Mouse (Mus musculus) MEL (cell line): ENCODE results near the gene Prcd. TPM values are rescaled to one million over a fixed set of nuclear protein-coding genes. Genes with fewer than 3 reads are reported as not detected.
A peak's percentile ranks its signal among the peaks of the same experiment; 100 is the strongest.

Experiments
- DNase-seq: peaks from one replicate; pipeline ENCODE4 v3.0.0; 2011; ENCODE audit warnings: low read depth, low spot score
- H3K27ac ChIP-seq: 2 replicates; pipeline ENCODE4 v1.5.1; 2012; ENCODE audit warnings: low read depth, mild to moderate bottlenecking, control low read depth, low read length, moderate library complexity; ENCODE audit not compliant: control insufficient read depth
- H3K27me3 ChIP-seq, 2 experiments: fragments of 150-350 bp in 1 of 2; sonication (generic) in 1 of 2; 2 replicates each; pipeline ENCODE4 v1.6.1; 2012; ENCODE audit warnings: low read length in 2 of 2, mild to moderate bottlenecking in 2 of 2, improper control_type of control experiment in 1 of 2, moderate library complexity in 1 of 2; ENCODE audit not compliant: insufficient read depth in 2 of 2, control insufficient read depth in 1 of 2
- H3K36me3 ChIP-seq, 2 experiments: 2 replicates each; pipeline ENCODE4 v1.6.1; 2012 to 2014; ENCODE audit warnings: low read length in 2 of 2, improper control_type of control experiment in 1 of 2, inconsistent platforms in 1 of 2, mild to moderate bottlenecking in 1 of 2; ENCODE audit not compliant: insufficient read depth in 2 of 2, control insufficient read depth in 1 of 2
- H3K4me1 ChIP-seq, 2 experiments: fragments of 150-350 bp in 1 of 2; sonication (generic) in 1 of 2; 2 replicates each; pipeline ENCODE4 v1.6.1; 2012; ENCODE audit warnings: low read length in 2 of 2, improper control_type of control experiment in 1 of 2, mild to moderate bottlenecking in 1 of 2; ENCODE audit not compliant: insufficient read depth in 2 of 2, control insufficient read depth in 1 of 2
- H3K4me3 ChIP-seq, 2 experiments: fragments of 150-350 bp in 1 of 2; sonication (generic) in 1 of 2; 2 replicates each; pipeline ENCODE4 v1.5.1; 2012; ENCODE audit warnings: low read depth in 2 of 2, low read length in 2 of 2, mild to moderate bottlenecking in 2 of 2, moderate library complexity in 2 of 2, control low read depth in 1 of 2, improper control_type of control experiment in 1 of 2; ENCODE audit not compliant: control insufficient read depth in 1 of 2, insufficient read depth in 1 of 2
- H3K79me2 ChIP-seq: 2 replicates; pipeline ENCODE4 v1.6.1; 2012; ENCODE audit warnings: mild to moderate bottlenecking, low read length, moderate library complexity; ENCODE audit not compliant: control insufficient read depth, poor library complexity, insufficient read depth
- H3K9ac ChIP-seq: 2 replicates; pipeline ENCODE4 v1.6.1; 2012; ENCODE audit warnings: low read depth, mild to moderate bottlenecking, control low read depth, low read length, moderate library complexity; ENCODE audit not compliant: control insufficient read depth, poor library complexity, severe bottlenecking
- H3K9me3 ChIP-seq: fragments of 150-350 bp; sonication (generic); replicated peaks from 2 replicates; pipeline ENCODE4 v1.6.1; 2012; ENCODE audit warnings: mild to moderate bottlenecking, low read length, improper control_type of control experiment, moderate library complexity; ENCODE audit not compliant: insufficient read depth
- BHLHE40 ChIP-seq: IDR thresholded peaks from 2 replicates; pipeline ENCODE4 v1.6.1; 2012; ENCODE audit warnings: low read depth, mild to moderate bottlenecking, inconsistent platforms, low read length, improper control_type of control experiment, borderline replicate concordance
- CHD2 ChIP-seq: IDR thresholded peaks from 2 replicates; pipeline ENCODE4 v1.6.1; 2011; ENCODE audit warnings: low read length, improper control_type of control experiment
- E2F4 ChIP-seq: IDR thresholded peaks from 2 replicates; pipeline ENCODE4 v1.6.1; 2011; ENCODE audit warnings: low read depth, low read length, improper control_type of control experiment, borderline replicate concordance
- ELF1 ChIP-seq: IDR thresholded peaks from 2 replicates; pipeline ENCODE4 v1.6.1; 2014; ENCODE audit warnings: low read depth, mild to moderate bottlenecking, inconsistent platforms, low read length, improper control_type of control experiment, moderate library complexity
- EP300 ChIP-seq, 2 experiments: IDR thresholded peaks; 2 replicates each; pipeline ENCODE4 v1.6.1; 2011; ENCODE audit warnings: improper control_type of control experiment in 2 of 2, low read length in 2 of 2, low read depth in 1 of 2, mild to moderate bottlenecking in 1 of 2
- ETS1 ChIP-seq: IDR thresholded peaks from 2 replicates; pipeline ENCODE4 v1.6.1; 2012; ENCODE audit warnings: low read depth, mild to moderate bottlenecking, inconsistent platforms, low read length, improper control_type of control experiment, moderate library complexity
- GABPA ChIP-seq: IDR thresholded peaks from 2 replicates; pipeline ENCODE4 v1.6.1; 2012; ENCODE audit warnings: low read depth, mild to moderate bottlenecking, inconsistent platforms, low read length, improper control_type of control experiment, moderate library complexity
- GATA1 ChIP-seq: IDR thresholded peaks from 2 replicates; pipeline ENCODE4 v1.6.1; 2011; ENCODE audit warnings: low read depth, low read length, improper control_type of control experiment
- HCFC1 ChIP-seq: IDR thresholded peaks from 2 replicates; pipeline ENCODE4 v1.6.1; 2012; ENCODE audit warnings: low read depth, mild to moderate bottlenecking, inconsistent platforms, low read length, improper control_type of control experiment, moderate library complexity
- JUND ChIP-seq: IDR thresholded peaks from 2 replicates; pipeline ENCODE4 v1.6.1; 2011; ENCODE audit warnings: low read depth, mild to moderate bottlenecking, improper control_type of control experiment, low read length
- MAFK ChIP-seq: IDR thresholded peaks from 2 replicates; pipeline ENCODE4 v1.6.1; 2011; ENCODE audit warnings: low read depth, mild to moderate bottlenecking, low read length, improper control_type of control experiment, borderline replicate concordance
- MAX ChIP-seq: IDR thresholded peaks from 2 replicates; pipeline ENCODE4 v1.6.1; 2011; ENCODE audit warnings: low read length, improper control_type of control experiment
- MAZ ChIP-seq: IDR thresholded peaks from 2 replicates; pipeline ENCODE4 v1.6.1; 2012; ENCODE audit warnings: low read depth, mild to moderate bottlenecking, inconsistent platforms, low read length, improper control_type of control experiment
- MEF2A ChIP-seq: IDR thresholded peaks from 2 replicates; pipeline ENCODE4 v1.6.1; 2014; ENCODE audit warnings: low read depth, mild to moderate bottlenecking, inconsistent platforms, low read length, improper control_type of control experiment; ENCODE audit not compliant: poor library complexity, insufficient replicate concordance, severe bottlenecking; ENCODE audit errors: extremely low read depth
- MXI1 ChIP-seq: IDR thresholded peaks from 2 replicates; pipeline ENCODE4 v1.6.1; 2011; ENCODE audit warnings: mild to moderate bottlenecking, low read depth, low read length, improper control_type of control experiment
- MYB ChIP-seq: IDR thresholded peaks from 2 replicates; pipeline ENCODE4 v1.6.1; 2011; ENCODE audit warnings: mild to moderate bottlenecking, low read depth, low read length, improper control_type of control experiment
- MYC ChIP-seq: IDR thresholded peaks from 2 replicates; pipeline ENCODE4 v1.6.1; 2011; ENCODE audit warnings: low read depth, mild to moderate bottlenecking, low read length, improper control_type of control experiment, moderate library complexity
- NELFE ChIP-seq: IDR thresholded peaks from 2 replicates; pipeline ENCODE4 v1.6.1; 2011; ENCODE audit warnings: low read depth, low read length, improper control_type of control experiment
- NRF1 ChIP-seq: IDR thresholded peaks from 2 replicates; pipeline ENCODE4 v1.6.1; 2014; ENCODE audit warnings: low read depth, mild to moderate bottlenecking, inconsistent platforms, low read length, improper control_type of control experiment, moderate library complexity; ENCODE audit not compliant: poor library complexity, insufficient read depth, severe bottlenecking
- POLR2A ChIP-seq, 2 experiments: IDR thresholded peaks; 2 replicates each; pipeline ENCODE4 v1.6.1; 2011 to 2012; ENCODE audit warnings: low read length in 2 of 2, mild to moderate bottlenecking in 2 of 2, control low read depth in 1 of 2, improper control_type of control experiment in 1 of 2, low read depth in 1 of 2, moderate library complexity in 1 of 2; ENCODE audit not compliant: control insufficient read depth in 1 of 2, insufficient read depth in 1 of 2, poor library complexity in 1 of 2
- POLR2AphosphoS2 ChIP-seq: IDR thresholded peaks from 2 replicates; pipeline ENCODE4 v1.6.1; 2011; ENCODE audit warnings: low read length, improper control_type of control experiment
- POLR2AphosphoS5 ChIP-seq: IDR thresholded peaks from 2 replicates; pipeline ENCODE4 v1.6.1; 2012; ENCODE audit warnings: low read depth, borderline replicate concordance, mild to moderate bottlenecking, inconsistent platforms, low read length, moderate library complexity, mixed read lengths
- RAD21 ChIP-seq: IDR thresholded peaks from 2 replicates; pipeline ENCODE4 v1.6.1; 2011; ENCODE audit warnings: mild to moderate bottlenecking, low read depth, low read length, improper control_type of control experiment
- SIN3A ChIP-seq: IDR thresholded peaks from 2 replicates; pipeline ENCODE4 v1.6.1; 2012; ENCODE audit warnings: low read length, improper control_type of control experiment, inconsistent platforms
- SMC3 ChIP-seq: IDR thresholded peaks from 2 replicates; pipeline ENCODE4 v1.6.1; 2011; ENCODE audit warnings: low read depth, low read length, improper control_type of control experiment
- TAL1 ChIP-seq: IDR thresholded peaks from 2 replicates; pipeline ENCODE4 v1.6.1; 2012; ENCODE audit warnings: mild to moderate bottlenecking, inconsistent platforms, low read length, moderate library complexity, mixed read lengths
- TBP ChIP-seq: IDR thresholded peaks from 2 replicates; pipeline ENCODE4 v1.8.0; 2011; ENCODE audit warnings: low read depth, low read length, improper control_type of control experiment
- TCF12 ChIP-seq: IDR thresholded peaks from 2 replicates; pipeline ENCODE4 v1.6.1; 2014; ENCODE audit warnings: low read depth, mild to moderate bottlenecking, inconsistent platforms, low read length, improper control_type of control experiment, moderate library complexity
- UBTF ChIP-seq: IDR thresholded peaks from 2 replicates; pipeline ENCODE4 v1.6.1; 2012; ENCODE audit warnings: low read depth, mild to moderate bottlenecking, inconsistent platforms, low read length, improper control_type of control experiment, moderate library complexity, borderline replicate concordance; ENCODE audit not compliant: insufficient read depth
- USF1 ChIP-seq: IDR thresholded peaks from 2 replicates; pipeline ENCODE4 v1.6.1; 2014; ENCODE audit warnings: low read depth, mild to moderate bottlenecking, inconsistent platforms, low read length, improper control_type of control experiment, moderate library complexity
- USF2 ChIP-seq, 2 experiments: IDR thresholded peaks; 2 replicates each; pipeline ENCODE4 v1.6.1; 2011 to 2012; ENCODE audit warnings: improper control_type of control experiment in 2 of 2, low read length in 2 of 2, borderline replicate concordance in 1 of 2, inconsistent platforms in 1 of 2, low read depth in 1 of 2, mild to moderate bottlenecking in 1 of 2; ENCODE audit not compliant: insufficient read depth in 1 of 2
- ZC3H11A ChIP-seq: IDR thresholded peaks from 2 replicates; pipeline ENCODE4 v1.6.1; 2012; ENCODE audit warnings: low read depth, mild to moderate bottlenecking, inconsistent platforms, low read length, improper control_type of control experiment
- ZKSCAN1 ChIP-seq: IDR thresholded peaks from 2 replicates; pipeline ENCODE4 v1.6.1; 2012; ENCODE audit warnings: low read depth, mild to moderate bottlenecking, inconsistent platforms, low read length, improper control_type of control experiment, moderate library complexity
- ZMIZ1 ChIP-seq: IDR thresholded peaks from 2 replicates; pipeline ENCODE4 v1.6.1; 2012; ENCODE audit warnings: low read depth, mild to moderate bottlenecking, inconsistent platforms, low read length, improper control_type of control experiment, moderate library complexity
- ZNF384 ChIP-seq: IDR thresholded peaks from 2 replicates; pipeline ENCODE4 v1.6.1; 2012; ENCODE audit warnings: low read depth, mild to moderate bottlenecking, inconsistent platforms, low read length, improper control_type of control experiment
- polyA plus RNA-seq, 2 experiments: library from polyadenylated mRNA; stranded (reverse) in 1 of 2; unstranded in 1 of 2; fragments of >175 nt in 1 of 2; fragments of >200 nt in 1 of 2; gene quantifications; 2 replicates each; pipeline versions ENCODE4 v1.2.1 to v1.2.4; 2012; ENCODE audit warnings: low replicate concordance in 2 of 2, low read depth in 1 of 2; ENCODE audit not compliant: insufficient read length in 2 of 2, insufficient read depth in 1 of 2, missing spikeins in 1 of 2
- total RNA-seq: library from RNA; depleted of rRNA; stranded (reverse); fragments of 300-350 nt; gene quantifications from 2 replicates; pipeline ENCODE4 v1.2.3, GENCODE M21; 2012

The Prcd gene
- total and polyA plus RNA-seq, 3 experiments = 44.4 to 72.2 TPM; not detected in 1

- H3K79me2 ChIP-seq = no peaks in the 10 kb centered on the region
- H3K36me3 ChIP-seq = peaks cover 0 to 10% of the 10 kb centered on the region in 2 experiments; a peak in 2 of 4 replicates
- no peak overlapping the region for H3K27ac ChIP-seq
- no peaks in the 10 kb centered on the region for H3K27me3 ChIP-seq
- H3K4me1 ChIP-seq = peaks cover 0 to 9% of the 10 kb centered on the region in 2 experiments; a peak in 3 of 4 replicates
- H3K9me3 ChIP-seq = no peaks in the 10 kb centered on the region
- H3K9ac ChIP-seq = no peak overlapping the region
- no peak overlapping the region for H3K4me3 ChIP-seq
- DNase-seq = peak; percentile 88
- TF ChIP-seq TAL1 = no peak
- TF ChIP-seq UBTF = no peak
- TF ChIP-seq BHLHE40 = 0 out of 2 replicates have a peak, but pooled peaks have one; percentile 10
- no peak for TF ChIP-seq EP300 (IDR thresholded peaks at IDR 0.05; ENCODE audit: low read depth in 1 of 2, low read length in 2 of 2)
- no peak for TF ChIP-seq ZMIZ1
- no peak for TF ChIP-seq ETS1
- no peak for TF ChIP-seq GATA1
- TF ChIP-seq JUND = no peak
- peak; percentile 56; the same call in 1 of the 2 replicates for TF ChIP-seq HCFC1
- TF ChIP-seq CHD2 = no peak
- TF ChIP-seq ZKSCAN1 = no peak
- TF ChIP-seq MYC = 0 out of 2 replicates have a peak, but pooled peaks have one; percentile 50
- TF ChIP-seq MAZ = peak; percentile 94
- TF ChIP-seq RAD21 = peak; percentile 99
- TF ChIP-seq MAX = no peak
- peak; percentile 56 for TF ChIP-seq ELF1
- 0 out of 2 replicates have a peak, but pooled peaks have one; percentile 22 for TF ChIP-seq TCF12
- no peak for TF ChIP-seq GABPA
- TF ChIP-seq TBP = no peak
- no peak; the same call in 1 of the 2 replicates for TF ChIP-seq NRF1
- 0 out of 2 replicates have a peak, but pooled peaks have one; percentile 22 for TF ChIP-seq USF1
- 0 out of 2 replicates have a peak, but pooled peaks have one; percentile 17 for TF ChIP-seq MXI1
- TF ChIP-seq POLR2AphosphoS5 = no peak
- TF ChIP-seq MEF2A = no peak
- TF ChIP-seq NELFE = no peak
- peak; percentile 98 for TF ChIP-seq ZC3H11A
- TF ChIP-seq POLR2AphosphoS2 = no peak
- peak; percentile 98 for TF ChIP-seq SMC3
- no peak for TF ChIP-seq MAFK
- TF ChIP-seq SIN3A = peak; percentile 57
- TF ChIP-seq USF2 (IDR thresholded peaks at IDR 0.05; ENCODE audit: borderline replicate concordance in 1 of 2, insufficient read depth in 1 of 2, low read depth in 1 of 2, low read length in 2 of 2) = no peak
- TF ChIP-seq POLR2A (IDR thresholded peaks at IDR 0.05; ENCODE audit: control insufficient read depth in 1 of 2, insufficient read depth in 1 of 2, low read depth in 1 of 2, low read length in 2 of 2, poor library complexity in 1 of 2) = no peak
- 0 out of 2 replicates have a peak, but pooled peaks have one; percentile 30 for TF ChIP-seq ZNF384
- TF ChIP-seq E2F4 = no peak
- TF ChIP-seq MYB = no peak
These were observed 10.4 kb upstream of the Prcd start for GRCm38 (mm10) chr11:116642681-116643578.
